Comparison of ENCODE assay signal across 8 mouse cellular contexts in the genomic region with DNA sequence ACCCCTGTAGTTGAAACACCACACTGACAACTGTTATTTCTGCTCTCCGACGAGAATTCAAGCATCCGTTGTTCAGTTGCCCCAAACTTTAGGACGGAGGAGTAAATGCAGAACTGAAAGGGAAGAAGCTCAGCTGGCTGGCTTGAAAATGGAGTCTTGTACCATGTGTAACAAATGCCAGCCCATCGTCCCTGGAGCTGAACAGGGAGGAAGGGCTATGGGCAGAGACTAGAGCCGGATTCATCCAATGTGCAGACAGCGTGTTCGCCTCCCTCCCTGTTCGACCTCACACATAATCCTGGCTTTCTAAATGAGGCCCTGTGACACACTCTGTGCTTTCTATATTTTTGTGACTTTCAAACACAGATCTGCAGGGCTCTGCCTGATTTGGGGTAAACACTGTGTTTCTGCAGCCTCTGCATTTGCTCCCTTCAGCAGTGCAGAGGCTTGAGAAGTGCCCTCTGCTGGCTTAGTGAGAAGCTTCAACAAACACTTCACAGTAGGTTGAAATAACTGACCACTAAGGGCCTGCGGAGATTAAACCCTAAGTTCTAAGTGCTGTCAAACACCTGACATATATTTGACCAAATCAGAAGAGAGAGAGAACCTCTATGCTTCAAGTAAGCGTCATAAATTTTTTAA.
A peak's percentile ranks its signal among the peaks of the same experiment; 100 is the strongest.
DNase-seq lines count a peak whose midpoint lies in the region; ATAC-seq and TF ChIP-seq lines count a peak whose summit lies in the region.

No protein-coding gene starts in this region.

- H3K27ac ChIP-seq in heart, embryonic 10.5 days = no peak overlapping the region
- no peak overlapping the region for H3K27ac ChIP-seq in kidney, adult 2 months (ENCODE audit: insufficient read depth, low read depth, low read length)

- peak; percentile 47 to 52 for DNase-seq in heart, postnatal 10 days
- DNase-seq in heart, embryonic 10.5 days (ENCODE audit: low spot score) = no peak
- peak; percentile 65 for DNase-seq in brain, embryonic 14.5 days (ENCODE audit: low read depth)
- peak; percentile 47 for DNase-seq in kidney, adult 2 months
- peak; percentile 50 for DNase-seq in lung, postnatal 25 days (ENCODE audit: low spot score)
- DNase-seq in thymus, postnatal 4 days = peak; percentile 30
- DNase-seq in gastrocnemius, postnatal 36 days = no peak

- intact Hi-C loops in heart, postnatal 10 days (cut with DNase I) = no loop called here
- intact Hi-C loops in gastrocnemius, postnatal 36 days (cut with DNase I) = no loop called here

- H3K27me3 ChIP-seq in heart, embryonic 10.5 days (ENCODE audit: insufficient read depth, poor library complexity, severe bottlenecking) = no peaks in the 10 kb centered on the region
- H3K27me3 ChIP-seq in kidney, adult 2 months (replicated peaks; ENCODE audit: control insufficient read depth, insufficient read depth, low read length) = no peaks in the 10 kb centered on the region

- TF ChIP-seq POLR2A in brain, embryonic 14.5 days (IDR thresholded peaks at IDR 0.05; ENCODE audit: borderline replicate concordance, extremely low read depth, insufficient read depth, insufficient read length, poor library complexity, severe bottlenecking) = no peak
- no peak for TF ChIP-seq POLR2A in kidney, adult 2 months (IDR thresholded peaks at IDR 0.05; ENCODE audit: low read depth, low read length)

- peaks cover 11% of the 10 kb centered on the region for H3K36me3 ChIP-seq in heart, embryonic 10.5 days
- H3K36me3 ChIP-seq in kidney, adult 2 months (ENCODE audit: control insufficient read depth, insufficient read depth, low read length) = no peaks in the 10 kb centered on the region

- WGBS in heart, embryonic 10.5 days = 83% methylated on average over 11 of the region's 11 CpGs
- 82% methylated on average over 11 of the region's 11 CpGs for WGBS in kidney, adult 2 months

- TF ChIP-seq CTCF in brain, embryonic 14.5 days (IDR thresholded peaks at IDR 0.05; ENCODE audit: borderline replicate concordance, extremely low read depth, insufficient read depth, insufficient read length) = peak; percentile 47; the same call in 1 of the 2 replicates
- peak; percentile 49 for TF ChIP-seq CTCF in kidney, adult 2 months (conservative IDR thresholded peaks at IDR 0.05; ENCODE audit: insufficient read depth, insufficient read length, low read depth, low read length)

- ATAC-seq in CD4-positive, CD25-positive, alpha-beta regulatory T cell, adult 4 months = peak; percentile 37

- H3K4me3 ChIP-seq in heart, embryonic 10.5 days = no peak overlapping the region
- no peak overlapping the region for H3K4me3 ChIP-seq in kidney, adult 2 months (ENCODE audit: insufficient read depth, low read depth, low read length)

- peaks cover 23% of the 10 kb centered on the region for H3K4me1 ChIP-seq in heart, embryonic 10.5 days
- no peaks in the 10 kb centered on the region for H3K4me1 ChIP-seq in kidney, adult 2 months (ENCODE audit: control insufficient read depth, insufficient read depth, low read length)

- no peaks in the 10 kb centered on the region for H3K9me3 ChIP-seq in heart, embryonic 10.5 days

Comparison
In these comparisons a context has a peak if more than half of its experiments do, and no peak if none do; other contexts are left out.
1. DNase-seq: peak in heart, postnatal 10 days (2 of 2), brain, embryonic 14.5 days (single experiment), kidney, adult 2 months (single experiment), lung, postnatal 25 days (single experiment) and thymus, postnatal 4 days (single experiment); none in heart, embryonic 10.5 days (single experiment) and gastrocnemius, postnatal 36 days (0 of 2).